Mouse (Mus musculus) heart, embryonic 12.5 days (tissue): ENCODE data around the gene Gm9495. TPM values are rescaled to one million over a fixed set of nuclear protein-coding genes. Genes with fewer than 3 reads are reported as not detected.

Source experiments
- polyA plus RNA-seq: library from polyadenylated mRNA; unstranded; fragments of >200 nt; fragmentation: Nextera tagmentation; extraction: Ambion mirVana; gene quantifications from 2 replicates; pipeline ENCODE4 v1.2.1, GENCODE M21; 2016

Gm9495 gene
- polyA plus RNA-seq, 1 experiment from 2014 or later = not detected

Other genes with a start within 250 kb of the Gm9495 start
- gene Zfp930, start 244.5 kb downstream of the Gm9495 start, polyA plus RNA-seq = 15.2 and 17.3 TPM in 2 replicates
- gene D130040H23Rik, start 182.5 kb downstream of the Gm9495 start, polyA plus RNA-seq = 4.5 and 4.6 TPM in 2 replicates
- gene Gm7697, start 69.4 kb upstream of the Gm9495 start, polyA plus RNA-seq = not detected in 2 replicates
- gene Zfp868, start 172.0 kb upstream of the Gm9495 start, polyA plus RNA-seq = 14.6 and 15.7 TPM in 2 replicates
- 2.0 and 2.2 TPM in 2 replicates for gene Zfp964, start 200.9 kb upstream of the Gm9495 start, polyA plus RNA-seq